Mouse (Mus musculus) embryo, embryonic 11 days (tissue): ENCODE measurements around the gene Gnaq.
"Not testable (repeated sequence)": the region's sequence is repeated elsewhere in the genome, so short reads cannot be mapped to it uniquely, and the experiment has no call there.

Experiments used
- DNase-seq: peaks from one replicate; pipeline ENCODE4 v3.0.0-alpha.2; 2015

The Gnaq gene

DNA sequence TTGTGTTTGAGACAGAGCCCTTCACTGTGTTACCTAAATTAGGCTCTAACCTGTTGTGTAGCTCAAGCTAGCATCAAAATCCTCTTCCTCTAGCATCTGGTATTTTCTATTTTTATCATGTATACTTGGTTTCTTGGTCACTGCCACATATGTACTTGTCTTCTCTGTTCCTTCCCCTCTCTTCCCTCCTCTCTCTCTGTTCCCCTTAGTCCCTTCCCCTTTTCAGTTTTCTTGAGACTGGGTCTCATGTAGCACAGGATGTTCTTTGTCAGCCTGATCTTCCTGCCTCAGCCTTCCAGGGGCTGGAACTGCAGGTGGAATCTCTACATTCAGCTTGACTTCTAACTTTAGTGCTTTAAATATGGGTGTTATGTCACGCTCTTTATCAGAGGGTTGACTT is 16.5 kb downstream of the Gnaq start:
- no peak for DNase-seq

DNA sequence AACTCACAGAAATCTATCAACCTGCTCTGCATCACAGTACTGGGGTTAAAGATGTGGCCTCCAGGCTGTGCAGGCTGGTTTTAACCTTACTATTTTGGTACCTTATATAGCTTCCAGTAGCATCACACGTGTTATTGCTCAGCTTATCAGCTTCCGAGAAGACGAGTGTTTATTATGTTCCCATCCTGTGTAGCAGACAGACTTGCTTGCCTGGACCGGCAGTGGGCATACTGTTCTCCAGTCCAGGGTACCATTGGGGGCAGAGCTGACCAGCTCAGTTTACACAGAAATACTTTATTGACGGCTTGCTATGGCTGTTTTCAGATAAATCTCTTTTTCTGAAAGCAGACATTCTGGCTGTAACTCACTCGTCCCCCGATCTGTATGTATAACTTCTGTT is 17.7 kb downstream of the Gnaq start:
- no peak for DNase-seq

DNA sequence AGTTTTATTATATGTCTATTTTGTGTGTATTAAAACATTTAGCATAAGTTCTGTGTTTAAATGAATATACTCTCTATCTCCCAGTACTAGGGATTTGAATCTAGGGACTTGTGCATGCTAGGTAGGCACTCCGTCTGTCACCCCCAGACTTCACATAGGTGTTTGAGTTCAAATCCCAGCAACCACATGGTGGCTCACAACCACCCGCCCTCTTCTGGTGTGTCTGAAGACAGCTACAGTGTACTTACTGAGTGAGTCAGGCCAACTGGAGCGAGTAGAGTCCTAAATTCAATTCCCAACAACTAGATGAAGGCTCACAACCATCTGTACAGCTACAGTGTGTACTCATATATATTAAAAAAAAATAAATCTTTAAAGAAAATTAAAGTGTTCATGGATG is 21.2 kb downstream of the Gnaq start:
- DNase-seq: no peak

GRCm38 (mm10) chr19:16154480-16154879 is 21.8 kb downstream of the Gnaq start:
- DNase-seq: no peak

GRCm38 (mm10) chr19:16157120-16157519 is 24.5 kb downstream of the Gnaq start:
- DNase-seq: no peak

DNA sequence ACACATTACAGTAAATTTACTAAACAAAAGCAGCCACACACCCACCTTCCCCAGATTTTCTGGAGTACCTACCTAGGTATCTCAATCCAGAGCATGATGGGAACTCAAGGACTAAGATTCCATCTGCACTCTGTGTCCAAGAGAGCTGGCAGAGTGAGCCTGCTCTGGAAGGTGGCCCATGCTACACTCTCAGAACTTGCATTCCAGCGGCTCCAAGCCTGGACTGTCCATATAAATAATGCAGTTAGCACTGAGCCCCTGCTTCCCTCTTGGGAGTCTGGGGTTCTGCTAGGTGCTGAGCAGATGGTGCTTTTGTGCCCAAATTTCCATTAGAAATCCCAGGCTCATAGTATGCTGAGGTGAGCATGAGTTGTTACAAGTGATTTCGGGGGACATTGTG is 28.1 kb downstream of the Gnaq start:
- DNase-seq: no peak

DNA sequence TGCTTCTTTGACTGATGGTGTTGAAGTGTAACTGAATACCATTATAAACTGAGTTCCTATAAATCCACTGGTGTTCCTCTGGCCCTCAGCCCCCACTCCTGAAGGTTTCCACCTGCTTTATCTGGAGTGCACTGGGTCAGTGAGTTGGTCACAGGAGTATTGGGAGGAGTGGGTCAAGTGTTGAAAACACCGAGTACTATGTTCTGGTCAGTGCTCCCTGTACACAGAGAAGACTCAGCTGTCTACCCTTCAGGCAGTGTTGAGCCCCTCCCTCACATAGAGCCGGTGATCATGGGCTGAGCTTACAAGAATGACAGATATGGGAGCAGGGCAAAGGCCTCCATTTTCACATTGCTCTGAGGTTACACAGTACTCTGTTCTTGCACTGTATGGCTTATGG is 28.6 kb downstream of the Gnaq start:
- no peak for DNase-seq

- DNase-seq: not testable (repeated sequence)
These were observed 31.8 kb downstream of the Gnaq start for GRCm38 (mm10) chr19:16164396-16164795.

- DNase-seq: no peak
These were observed 34.6 kb downstream of the Gnaq start for GRCm38 (mm10) chr19:16167185-16167584.

DNA sequence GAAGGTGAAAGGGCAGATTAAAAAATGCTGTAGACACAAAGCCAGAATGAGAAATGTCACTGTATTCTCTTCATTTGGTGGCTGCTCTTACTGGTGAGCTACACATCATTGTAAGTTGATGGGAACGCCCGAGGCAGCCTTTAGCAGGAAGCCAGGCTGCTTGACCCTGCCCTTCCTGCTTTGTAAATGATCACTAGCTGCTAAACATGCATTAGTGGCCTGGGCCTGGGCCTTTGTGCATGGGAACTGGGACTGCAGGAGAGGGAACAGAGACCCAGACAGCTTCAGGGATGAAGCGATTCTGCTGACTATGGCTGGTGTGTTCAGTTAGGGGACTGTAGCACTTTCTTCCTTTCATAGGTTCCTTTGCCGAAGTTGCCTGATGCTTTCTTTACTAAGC is 35.6 kb downstream of the Gnaq start:
- DNase-seq: peak; percentile 77

- peak; percentile 45 for DNase-seq
These were observed 36.1 kb downstream of the Gnaq start for GRCm38 (mm10) chr19:16168653-16169198.

GRCm38 (mm10) chr19:16170724-16171123 is 38.1 kb downstream of the Gnaq start:
- DNase-seq: no peak

GRCm38 (mm10) chr19:16173721-16174120 is 41.1 kb downstream of the Gnaq start:
- DNase-seq: no peak

- DNase-seq: no peak
These were observed 43.8 kb downstream of the Gnaq start for GRCm38 (mm10) chr19:16176426-16176825.

GRCm38 (mm10) chr19:16177139-16177727 is 44.6 kb downstream of the Gnaq start:
- DNase-seq: no peak

DNA sequence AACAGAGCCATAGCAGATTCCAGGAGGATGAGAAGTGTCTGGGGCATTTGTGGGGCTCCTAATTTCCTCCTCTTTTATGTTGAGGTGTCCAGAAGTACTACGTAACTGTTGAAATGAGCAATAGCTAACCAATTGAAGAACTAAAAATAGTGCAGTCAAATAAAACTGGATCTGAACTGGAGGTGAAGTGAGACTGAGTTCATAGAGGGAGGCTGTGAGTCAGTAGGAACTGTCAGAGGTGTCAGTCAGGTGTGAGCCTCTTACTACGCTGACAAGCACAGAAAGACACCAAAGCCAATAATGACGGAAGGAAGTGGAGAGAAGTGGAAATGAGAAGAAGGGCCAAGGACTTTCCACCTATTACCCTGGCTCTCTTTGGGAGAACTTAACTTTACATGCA is 48.6 kb downstream of the Gnaq start:
- DNase-seq: no peak

DNA sequence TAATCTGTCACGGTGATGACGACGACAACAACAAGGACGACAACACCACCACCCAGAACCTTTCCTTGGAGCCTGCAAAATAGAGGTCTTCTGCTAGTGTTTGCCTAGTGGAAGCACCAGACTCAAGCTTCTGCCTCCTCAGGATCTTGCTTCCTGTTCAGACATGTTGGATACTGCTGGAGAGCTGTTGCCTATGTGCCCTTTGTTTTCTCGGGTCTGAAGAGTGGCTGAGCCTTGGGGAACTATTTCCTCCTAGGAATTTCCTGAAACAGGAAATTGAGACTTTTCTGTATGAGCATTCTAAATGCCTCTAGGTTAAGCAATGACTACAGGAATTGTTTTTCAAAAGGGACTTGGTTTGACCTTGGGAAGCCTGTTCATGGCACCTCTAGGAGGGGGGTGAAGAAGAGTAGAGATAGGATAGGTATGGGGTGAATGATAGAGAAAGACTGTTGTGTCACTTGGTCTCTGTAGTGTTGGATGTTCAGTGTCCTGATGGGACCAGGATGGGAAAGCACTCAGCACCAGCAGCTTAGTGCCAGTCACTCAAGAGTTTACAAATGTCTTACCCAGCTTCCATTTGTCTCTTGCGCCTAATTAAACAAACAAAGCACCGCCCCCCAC is 49.3 kb downstream of the Gnaq start:
- DNase-seq: no peak

DNA sequence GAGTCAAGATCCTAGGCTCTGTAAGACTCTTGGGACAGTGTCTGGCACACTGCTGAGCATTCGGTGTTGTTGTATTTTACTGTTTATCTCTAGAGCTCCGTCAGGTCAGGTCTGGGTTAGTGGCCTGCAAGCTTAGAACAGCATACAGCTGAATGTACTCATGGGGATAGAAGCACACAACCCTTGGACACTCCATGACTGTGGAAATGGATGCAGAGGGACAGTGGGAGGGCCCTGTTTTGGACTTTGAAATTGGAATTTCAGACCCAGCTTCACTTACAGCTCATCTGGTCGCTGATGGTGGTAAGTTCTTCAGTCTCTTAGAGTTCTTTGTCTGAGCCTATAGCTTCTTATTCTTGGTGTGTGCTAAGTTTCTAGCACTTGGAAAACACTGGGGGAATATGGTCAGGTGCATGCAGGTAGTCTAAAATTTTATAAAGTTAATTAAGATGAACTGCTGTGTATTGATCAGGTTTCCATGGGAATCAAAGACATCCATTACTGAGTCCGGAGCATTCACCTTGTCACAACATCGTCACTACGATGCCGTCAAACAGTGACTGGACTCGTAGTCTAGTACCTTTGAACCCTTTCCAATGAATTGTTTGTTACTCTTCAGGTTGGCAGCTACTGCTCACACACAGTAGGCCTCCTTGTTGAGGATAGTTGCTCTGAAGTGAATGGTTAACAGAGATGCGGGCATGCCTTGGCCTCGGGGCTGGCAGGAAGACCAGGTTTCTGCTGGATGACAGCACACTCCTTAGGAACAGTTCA is 51.1 kb downstream of the Gnaq start:
- no peak for DNase-seq

- no peak for DNase-seq
These were observed 54.4 kb downstream of the Gnaq start for GRCm38 (mm10) chr19:16186984-16187383.

DNA sequence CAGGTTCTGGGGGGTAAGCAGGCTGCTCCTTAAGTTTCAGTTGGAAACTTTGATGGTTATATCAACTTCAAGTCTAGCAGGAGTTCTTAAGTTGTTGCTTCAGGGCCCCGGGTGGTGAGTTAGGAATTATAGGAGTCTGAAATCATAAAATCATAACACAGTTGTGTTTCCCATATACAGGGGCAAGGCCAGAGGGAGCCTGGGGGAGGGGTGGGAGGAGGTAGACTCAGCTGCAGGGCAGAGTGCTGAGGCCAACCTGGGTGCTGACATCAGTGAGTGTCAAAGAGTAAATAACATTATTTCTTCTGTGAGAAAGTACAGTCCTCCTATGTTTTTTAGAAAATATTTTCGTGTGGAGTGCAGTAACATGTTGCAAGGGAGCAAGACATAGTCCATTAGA is 55.3 kb downstream of the Gnaq start:
- no peak for DNase-seq

GRCm38 (mm10) chr19:16189066-16189765 is 56.6 kb downstream of the Gnaq start:
- DNase-seq: no peak

GRCm38 (mm10) chr19:16198162-16198561 is 65.5 kb downstream of the Gnaq start:
- no peak for DNase-seq

- DNase-seq: no peak
These were observed 68.7 kb downstream of the Gnaq start for GRCm38 (mm10) chr19:16201356-16201755.
